In genomic region chr14:79301466-79301875, GRCm38 (mm10) we compare ENCODE assay signal across 8 mouse cellular contexts. TPM values are rescaled to one million over a fixed set of nuclear protein-coding genes. Genes with fewer than 3 reads are reported as not detected.
DNase-seq lines count a peak whose midpoint lies in the region; ATAC-seq lines count a peak whose summit lies in the region.

Gene Rgcc (minus strand): TSS chr14:79301645.

- peak; percentile 88 for ATAC-seq in megakaryocyte, adult 5-6 weeks (ENCODE audit: poor library complexity, severe bottlenecking)

- peak; percentile 97 to 99 for DNase-seq in adrenal gland, adult 18-20 months (ENCODE audit: low spot score in 2 of 2)
- peak; percentile 95 for DNase-seq in embryo, embryonic 10.5 days (ENCODE audit: low spot score)
- peak; percentile 93 for DNase-seq in gastrocnemius, postnatal 14 days
- DNase-seq in induced T-regulatory cell, adult 2 months (ENCODE audit: low read depth) = peak; percentile 98
- peak; percentile 90 to 92 for DNase-seq in left cerebral cortex, adult 8-10 months (ENCODE audit: low spot score in 2 of 2)
- peak; percentile 93 for DNase-seq in right cerebral cortex, adult 18-20 months
- DNase-seq in urinary bladder, adult 2 months (ENCODE audit: low spot score) = peak; percentile 82

- intact Hi-C loops in gastrocnemius, postnatal 14 days (cut with DNase I; ENCODE audit: low total_unique reads) = no loop called here

RNA-seq across cellular contexts. Expression of gene Rgcc, which starts in this region (rescaled TPM):
- 100 to 1,000 TPM; 152 to 273 TPM for total RNA-seq in adrenal gland, adult 18-20 months (2021)
- 10 to 100 TPM; 27.2 to 39.9 TPM for total RNA-seq in gastrocnemius, postnatal 14 days (2021)
- total RNA-seq in left cerebral cortex, adult 8-10 months (2022) = 10 to 100 TPM; 32.2 to 35.0 (median 33.7) TPM
- 11.7 and 13.7 TPM in 2 replicates for total RNA-seq in megakaryocyte, adult 5-6 weeks (2015)
- 12.4 and 12.8 TPM in 2 replicates for total RNA-seq in megakaryocyte, adult 5-6 weeks (2017)
- polyA plus RNA-seq in urinary bladder, adult 2 months (2012; rRNA removed) = 13.4 and 20.1 TPM in 2 replicates

Comparison
In these comparisons a context has a peak if more than half of its experiments do, and no peak if none do; other contexts are left out.
1. Peak in every context shown above with its lines: DNase-seq and ATAC-seq.